Mouse (Mus musculus): ENCODE measurements around the gene Rsf1. TPM values are rescaled to one million over a fixed set of nuclear protein-coding genes. Genes with fewer than 3 reads are reported as not detected.

The Rsf1 gene
- polyA plus RNA-seq, 1 experiment = 0.68 TPM

DNA sequence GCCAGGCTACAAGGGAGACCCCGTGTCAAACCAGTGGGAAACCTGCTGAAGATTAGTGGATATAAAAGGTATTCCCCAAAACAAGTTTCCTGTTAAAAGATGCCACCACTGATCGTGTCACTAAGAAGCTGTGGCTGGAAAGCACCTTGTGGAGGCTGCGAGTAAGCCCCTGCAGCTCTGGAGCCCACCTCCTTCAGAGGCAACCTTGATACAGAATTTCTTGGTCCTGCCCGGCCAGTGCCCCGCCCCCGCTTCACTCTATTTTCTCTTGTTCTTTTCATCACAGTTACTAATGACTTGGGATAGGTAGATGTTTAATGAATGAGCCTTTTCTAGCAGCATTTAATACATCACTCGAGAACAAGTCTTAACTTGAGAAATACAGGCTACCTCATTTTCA lies 146.4 kb downstream of the Rsf1 start:
- TF ChIP-seq TAL1 (IDR thresholded peaks at IDR 0.05; ENCODE audit: low read length) (no peak), GATA1 (IDR thresholded peaks at IDR 0.05; ENCODE audit: low read length) (no peak)
- peaks cover 60% of the 10 kb centered on the region for H3K4me1 ChIP-seq (ENCODE audit: control insufficient read depth)
- H3K27me3 ChIP-seq (ENCODE audit: control insufficient read depth) = no peaks in the 10 kb centered on the region
- H3K36me3 ChIP-seq (ENCODE audit: control insufficient read depth) = peaks cover 32% of the 10 kb centered on the region
- no peaks in the 10 kb centered on the region for H3K9me3 ChIP-seq (ENCODE audit: control insufficient read depth, low read length)
- no peak overlapping the region for H3K4me3 ChIP-seq (replicated peaks)

DNA sequence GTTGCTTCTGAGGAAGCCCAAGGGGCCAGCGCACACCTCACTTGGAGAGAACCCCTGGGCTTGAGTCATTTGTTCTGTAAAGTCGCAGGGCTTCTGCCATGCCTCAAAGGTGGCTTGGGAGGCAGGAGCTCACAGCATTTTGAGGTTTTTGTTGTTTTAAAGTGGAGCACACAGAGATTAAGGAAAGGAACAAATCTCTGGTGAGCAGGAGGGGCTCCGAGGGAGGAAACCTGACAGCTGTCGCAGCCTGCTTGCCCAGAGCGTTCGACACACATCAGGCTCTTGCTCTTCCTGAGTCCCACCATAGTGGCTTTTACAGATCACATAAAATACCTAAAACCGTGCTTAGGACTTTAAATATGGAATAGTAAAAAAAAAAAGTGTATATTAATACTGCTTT lies 147.1 kb downstream of the Rsf1 start:
- peaks cover 65% of the 10 kb centered on the region for H3K4me1 ChIP-seq (ENCODE audit: control insufficient read depth)
- H3K4me3 ChIP-seq (replicated peaks) = no peak overlapping the region
- H3K36me3 ChIP-seq (ENCODE audit: control insufficient read depth) = peaks cover 30% of the 10 kb centered on the region
- TF ChIP-seq TAL1 (IDR thresholded peaks at IDR 0.05; ENCODE audit: low read length) (no peak), GATA1 (IDR thresholded peaks at IDR 0.05; ENCODE audit: low read length) (no peak)
- H3K9me3 ChIP-seq (ENCODE audit: control insufficient read depth, low read length) = no peaks in the 10 kb centered on the region
- H3K27me3 ChIP-seq (ENCODE audit: control insufficient read depth) = no peaks in the 10 kb centered on the region

DNA sequence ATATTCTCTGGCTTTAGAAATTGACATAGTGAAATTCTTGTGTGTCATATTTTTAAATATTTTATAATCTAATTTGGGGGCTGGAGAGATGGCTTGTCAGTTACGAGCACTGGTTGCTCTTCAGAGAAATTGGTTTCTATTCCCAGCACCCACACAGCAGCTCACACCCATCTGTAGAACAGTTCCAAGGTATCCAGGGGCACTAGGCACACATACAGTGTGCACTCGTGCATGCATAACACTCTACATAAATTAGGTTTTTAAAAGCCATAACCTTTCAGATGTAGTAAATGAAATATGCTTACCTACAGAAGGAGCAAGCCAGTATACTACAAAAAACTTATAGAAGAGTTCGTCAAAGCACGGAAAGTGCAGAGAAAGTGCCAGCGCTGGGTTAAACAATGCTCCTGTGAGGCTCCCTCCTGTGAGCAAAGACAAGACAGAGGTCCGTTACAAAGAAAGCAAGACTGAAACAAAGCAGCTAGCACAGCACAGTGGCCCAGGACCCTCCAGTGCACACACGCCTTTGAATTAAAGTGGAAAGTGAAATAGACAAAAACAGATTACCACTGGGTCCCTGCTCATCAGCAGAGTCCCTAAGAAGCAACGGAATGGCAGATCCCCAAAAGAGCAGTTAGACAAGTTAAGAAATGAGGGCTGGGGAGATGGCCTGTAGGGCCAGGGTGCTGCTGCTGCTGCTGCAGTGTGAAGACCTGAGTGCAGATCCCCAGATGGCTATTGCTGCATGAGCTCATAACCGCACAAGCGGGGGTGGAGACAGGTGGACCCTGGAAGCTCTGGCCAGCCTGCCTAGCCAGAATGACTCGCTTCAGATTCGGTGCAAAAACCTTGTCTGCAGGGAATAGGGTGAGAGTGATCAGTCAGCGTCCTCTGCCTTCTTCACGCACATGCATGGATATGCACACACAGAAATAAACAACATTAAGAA lies 149.3 kb downstream of the Rsf1 start:
- Histone ChIP-seq H3K9me3 (ENCODE audit: control insufficient read depth, low read length) (no peaks in the 10 kb centered on the region), H3K4me3 (replicated peaks) (no peak overlapping the region), H3K36me3 (ENCODE audit: control insufficient read depth) (peaks cover 21% of the 10 kb centered on the region), H3K27me3 (ENCODE audit: control insufficient read depth) (no peaks in the 10 kb centered on the region), H3K4me1 (ENCODE audit: control insufficient read depth) (peaks cover 74% of the 10 kb centered on the region)
- no peak for TF ChIP-seq GATA1 (IDR thresholded peaks at IDR 0.05; ENCODE audit: low read length)
- TF ChIP-seq TAL1 (IDR thresholded peaks at IDR 0.05; ENCODE audit: low read length) = no peak

DNA sequence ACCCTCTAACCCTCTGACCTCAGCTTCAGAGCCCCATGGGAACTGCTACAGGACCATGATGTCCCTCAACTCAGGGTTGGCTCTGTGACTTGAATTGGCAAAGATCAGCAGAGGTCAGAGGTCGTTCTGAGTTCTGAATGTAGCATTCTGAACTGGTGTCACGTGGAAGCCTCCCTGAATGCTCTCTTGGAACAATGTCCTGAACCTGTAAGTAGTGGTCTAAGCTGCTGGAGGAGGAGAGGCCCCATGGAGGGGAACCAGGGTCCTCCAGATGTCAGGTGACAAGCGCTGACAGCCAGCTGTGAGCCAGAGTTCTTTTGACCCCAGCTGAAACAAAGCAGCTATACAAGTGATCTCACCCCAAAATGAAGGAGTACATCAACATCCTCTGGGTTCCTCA lies 150.7 kb downstream of the Rsf1 start:
- Histone ChIP-seq H3K9me3 (ENCODE audit: control insufficient read depth, low read length) (no peaks in the 10 kb centered on the region), H3K27me3 (ENCODE audit: control insufficient read depth) (no peaks in the 10 kb centered on the region), H3K4me1 (ENCODE audit: control insufficient read depth) (peaks cover 80% of the 10 kb centered on the region), H3K4me3 (replicated peaks) (no peak overlapping the region), H3K36me3 (ENCODE audit: control insufficient read depth) (peaks cover 15% of the 10 kb centered on the region)
- no peak for TF ChIP-seq GATA1 (IDR thresholded peaks at IDR 0.05; ENCODE audit: low read length)
- no peak for TF ChIP-seq TAL1 (IDR thresholded peaks at IDR 0.05; ENCODE audit: low read length)

DNA sequence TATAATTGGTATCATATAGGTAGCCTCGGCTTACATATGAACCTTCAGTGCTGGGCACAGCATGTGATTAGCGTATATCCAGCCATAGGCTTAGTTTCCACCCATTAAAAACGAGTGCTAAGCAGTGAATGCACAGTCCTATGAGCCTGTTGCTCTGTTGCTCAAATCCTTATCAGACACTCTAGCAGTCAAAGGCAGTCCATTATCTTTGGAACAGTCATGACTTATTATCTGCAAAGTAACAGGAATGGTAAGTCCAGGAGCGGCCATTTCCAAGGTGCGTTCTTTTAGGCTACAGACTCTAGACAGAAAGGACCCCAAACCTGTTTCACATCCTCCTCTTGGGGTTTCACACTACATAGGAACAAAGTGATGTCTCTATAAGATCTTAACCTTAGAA lies 153.9 kb downstream of the Rsf1 start:
- Histone ChIP-seq H3K4me1 (ENCODE audit: control insufficient read depth) (peaks cover 88% of the 10 kb centered on the region), H3K36me3 (ENCODE audit: control insufficient read depth) (peaks cover 4% of the 10 kb centered on the region; the same call in 1 of the 2 replicates), H3K4me3 (replicated peaks) (no peak overlapping the region), H3K9me3 (ENCODE audit: control insufficient read depth, low read length) (no peaks in the 10 kb centered on the region), H3K27me3 (ENCODE audit: control insufficient read depth) (no peaks in the 10 kb centered on the region)
- peak; percentile 47; the same call in 1 of the 2 replicates for TF ChIP-seq GATA1 (IDR thresholded peaks at IDR 0.05; ENCODE audit: low read length)
- TF ChIP-seq TAL1 (IDR thresholded peaks at IDR 0.05; ENCODE audit: low read length) = peak; percentile 30; the same call in 2 of the 3 replicates

DNA sequence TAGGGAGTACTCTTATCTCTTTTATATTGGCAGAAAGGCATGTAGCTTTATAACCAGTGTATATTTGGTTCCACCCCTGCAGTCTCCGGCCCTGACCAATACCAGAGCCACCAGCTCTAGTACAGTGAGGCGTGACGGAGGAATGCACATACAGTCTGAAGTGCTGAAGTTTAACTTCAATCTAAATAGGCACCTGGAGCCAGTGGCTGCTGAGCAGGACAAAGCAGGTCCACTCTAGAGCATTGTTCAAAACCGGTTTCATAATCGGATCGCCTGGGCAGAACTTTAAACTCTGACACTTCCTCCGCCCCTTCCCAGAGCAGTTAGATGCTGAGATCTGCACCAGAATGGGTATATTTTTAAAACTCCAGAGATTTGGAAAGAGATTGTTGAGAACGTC lies 155.3 kb downstream of the Rsf1 start:
- TF ChIP-seq GATA1 (IDR thresholded peaks at IDR 0.05; ENCODE audit: low read length) (no peak), TAL1 (IDR thresholded peaks at IDR 0.05; ENCODE audit: low read length) (no peak)
- Histone ChIP-seq H3K4me1 (ENCODE audit: control insufficient read depth) (peaks cover 83% of the 10 kb centered on the region), H3K36me3 (ENCODE audit: control insufficient read depth) (no peaks in the 10 kb centered on the region; the same call in 1 of the 2 replicates), H3K9me3 (ENCODE audit: control insufficient read depth, low read length) (no peaks in the 10 kb centered on the region), H3K27me3 (ENCODE audit: control insufficient read depth) (no peaks in the 10 kb centered on the region), H3K4me3 (replicated peaks) (no peak overlapping the region)

DNA sequence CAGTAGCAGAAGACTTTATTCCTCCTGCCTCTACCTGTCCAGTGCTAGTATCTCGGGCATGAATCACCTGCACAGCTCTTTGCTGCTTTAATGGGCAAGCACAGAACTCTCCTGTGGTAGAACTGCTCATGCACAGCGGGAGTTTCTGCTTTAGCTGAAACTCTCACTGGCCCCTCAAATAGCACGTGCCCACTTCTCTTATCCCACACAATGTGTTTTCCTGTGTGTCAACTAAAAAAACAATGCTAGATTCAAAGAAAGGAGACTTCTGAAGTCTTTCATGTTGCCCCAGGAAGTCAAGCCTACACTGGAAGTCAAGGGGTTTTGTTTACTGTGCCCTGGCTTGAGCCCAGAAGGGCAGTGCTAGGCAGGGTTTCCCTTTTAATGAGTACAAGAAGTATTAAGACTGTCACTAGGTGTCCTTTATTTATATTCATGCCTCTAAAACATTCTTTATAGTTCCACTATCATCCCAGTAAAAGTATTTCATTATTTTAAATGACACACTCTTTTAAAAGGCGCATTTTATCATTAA lies 156.3 kb downstream of the Rsf1 start:
- no peaks in the 10 kb centered on the region for H3K9me3 ChIP-seq (ENCODE audit: control insufficient read depth, low read length)
- no peak for TF ChIP-seq GATA1 (IDR thresholded peaks at IDR 0.05; ENCODE audit: low read length)
- no peak for TF ChIP-seq TAL1 (IDR thresholded peaks at IDR 0.05; ENCODE audit: low read length)
- no peaks in the 10 kb centered on the region for H3K27me3 ChIP-seq (ENCODE audit: control insufficient read depth)
- no peak overlapping the region for H3K4me3 ChIP-seq (replicated peaks)
- H3K4me1 ChIP-seq (ENCODE audit: control insufficient read depth) = peaks cover 79% of the 10 kb centered on the region
- H3K36me3 ChIP-seq (ENCODE audit: control insufficient read depth) = no peaks in the 10 kb centered on the region; the same call in 1 of the 2 replicates

DNA sequence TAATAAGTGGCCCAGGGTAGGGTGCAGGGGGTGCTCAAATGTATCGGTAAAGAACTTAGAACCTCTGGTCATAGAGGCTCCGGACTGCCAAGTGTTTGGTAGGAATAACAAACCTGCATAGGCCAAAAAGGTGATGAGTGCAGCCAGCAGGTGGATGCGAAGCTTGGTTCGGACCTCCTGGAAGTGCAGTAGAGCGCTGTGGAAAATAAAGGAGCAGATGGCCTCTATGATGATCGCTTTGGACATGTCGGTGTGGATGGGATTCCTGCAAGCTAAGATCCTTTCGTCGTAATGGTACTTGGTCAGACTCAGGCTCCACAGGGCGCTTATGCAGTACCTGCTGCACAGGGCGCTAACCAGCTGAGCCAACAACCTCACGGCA lies 157.6 kb downstream of the Rsf1 start:
- TF ChIP-seq GATA1 (IDR thresholded peaks at IDR 0.05; ENCODE audit: low read length) (no peak), TAL1 (IDR thresholded peaks at IDR 0.05; ENCODE audit: low read length) (no peak)
- H3K36me3 ChIP-seq (ENCODE audit: control insufficient read depth) = no peaks in the 10 kb centered on the region
- peak overlapping the region; percentile 69 for H3K4me3 ChIP-seq (replicated peaks)
- H3K4me1 ChIP-seq (ENCODE audit: control insufficient read depth) = peaks cover 81% of the 10 kb centered on the region
- H3K9me3 ChIP-seq (ENCODE audit: control insufficient read depth, low read length) = no peaks in the 10 kb centered on the region
- H3K27me3 ChIP-seq (ENCODE audit: control insufficient read depth) = no peaks in the 10 kb centered on the region

DNA sequence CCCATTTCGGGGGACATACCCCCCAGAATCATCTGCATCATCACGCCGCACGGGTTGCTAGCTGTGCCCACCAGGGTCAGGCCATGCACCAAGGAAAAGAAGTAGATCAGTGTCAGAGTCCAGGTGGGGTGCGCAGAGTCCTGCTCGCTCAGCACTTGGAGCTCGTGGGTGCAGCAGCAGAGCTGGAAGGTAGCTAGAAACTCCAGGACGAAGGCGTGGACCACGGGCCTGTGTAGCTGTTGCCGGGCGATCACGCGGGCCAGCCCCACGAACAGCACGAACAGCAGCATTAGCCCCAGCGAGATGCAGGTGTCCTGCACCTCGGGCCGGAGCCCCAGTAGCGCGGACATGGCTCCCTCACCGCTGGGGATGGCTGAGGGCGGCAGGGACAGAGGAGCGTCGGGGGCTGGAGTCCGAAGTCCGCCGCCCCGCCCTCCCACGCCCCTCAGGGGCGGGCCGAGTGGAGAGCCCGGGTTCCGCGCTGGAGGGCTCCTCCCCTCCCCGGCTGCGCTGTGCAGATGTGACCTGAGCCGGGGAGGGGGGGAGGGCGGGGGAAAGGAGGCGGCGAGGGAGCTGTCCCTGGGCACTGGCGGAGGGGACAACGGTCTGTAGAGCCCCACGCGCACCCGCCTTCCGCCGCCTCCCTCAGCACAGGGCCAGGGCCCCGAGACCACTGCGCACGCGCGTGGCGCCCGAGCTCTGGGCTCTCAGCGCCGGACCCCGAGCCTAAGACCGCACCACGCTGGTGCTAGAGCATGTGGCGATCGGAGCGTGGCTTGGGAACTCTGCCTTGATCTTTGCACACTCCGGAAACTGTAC lies 158.2 kb downstream of the Rsf1 start, which contains the start of gene Aqp11:
Gene Aqp11 (minus strand): TSS at position 652 of the 819 bp plus-strand sequence.
- H3K27me3 ChIP-seq (ENCODE audit: control insufficient read depth) = no peaks in the 10 kb centered on the region
- peaks cover 81% of the 10 kb centered on the region for H3K4me1 ChIP-seq (ENCODE audit: control insufficient read depth)
- no peak for TF ChIP-seq GATA1 (IDR thresholded peaks at IDR 0.05; ENCODE audit: low read length)
- H3K9me3 ChIP-seq (ENCODE audit: control insufficient read depth, low read length) = no peaks in the 10 kb centered on the region
- peak within 1 kb of the TSS; percentile 69 for H3K4me3 ChIP-seq (replicated peaks)
- H3K36me3 ChIP-seq (ENCODE audit: control insufficient read depth) = no peaks in the 10 kb centered on the region
